Mouse (Mus musculus): ENCODE measurements at regions not wholly inside any gene's neighbourhood (a gene's known extent, or its start where the extent isn't known, plus 50 kb on each side); places are given as distances from the start of the nearest gene placed in this dataset.

GRCm38 (mm10) chr9:52334767-52335166, 166.4 kb upstream of the Zc3h12c start:
- 53% methylated on average over 3 of the region's 3 CpGs for whole genome bisulfite sequencing
- Histone ChIP-seq H3K9me3 (replicated peaks) (no peaks in the 10 kb centered on the region), H3K4me2 (no peak overlapping the region)

GRCm38 (mm10) chr9:52333884-52334283, 165.5 kb upstream of the Zc3h12c start:
- Histone ChIP-seq H3K9ac (no peak overlapping the region), H3K27me3 (no peaks in the 10 kb centered on the region), H3K4me1 (peaks cover 10% of the 10 kb centered on the region), H3K9me3 (replicated peaks) (no peaks in the 10 kb centered on the region), H3K27ac (no peak overlapping the region), H3K36me3 (no peaks in the 10 kb centered on the region), H3K4me3 (replicated peaks) (no peak overlapping the region), H3K4me2 (no peak overlapping the region)
- ATAC-seq (replicated peaks; ENCODE audit: low FRiP score) = 0 out of 2 replicates have a peak, but pooled peaks have one; percentile 52
- 23% methylated on average over 2 of the region's 2 CpGs for WGBS

More at GRCm38 (mm10) chr9:52334767-52335166, 166.4 kb upstream of the Zc3h12c start:
- peaks cover 10% of the 10 kb centered on the region for H3K4me1 ChIP-seq
- H3K27ac ChIP-seq = no peak overlapping the region
- ATAC-seq (replicated peaks; ENCODE audit: low FRiP score) = no peak
- H3K4me3 ChIP-seq (replicated peaks) = no peak overlapping the region
- H3K9ac ChIP-seq = no peak overlapping the region
- H3K36me3 ChIP-seq = no peaks in the 10 kb centered on the region
- H3K27me3 ChIP-seq = no peaks in the 10 kb centered on the region

DNA sequence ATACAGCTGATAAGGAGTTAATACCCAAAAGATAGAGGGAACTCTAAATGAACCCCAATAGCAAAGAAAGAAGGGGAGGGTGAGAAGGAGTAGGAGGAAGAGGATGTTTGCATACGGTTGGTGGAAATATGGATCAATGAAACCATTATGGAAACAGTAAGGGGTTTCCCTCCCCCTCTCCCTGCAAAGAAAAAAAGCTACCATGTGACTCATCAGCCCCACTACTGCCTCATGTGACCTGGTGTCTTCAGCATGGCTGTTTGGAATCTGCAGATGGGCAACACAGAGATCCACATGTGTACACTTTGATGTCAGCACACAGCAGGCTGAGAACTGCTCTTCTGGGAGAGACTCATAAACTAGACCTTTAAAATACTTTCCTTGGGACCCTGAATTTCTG, 163.4 kb upstream of the Zc3h12c start:
- Histone ChIP-seq H3K27me3 (no peaks in the 10 kb centered on the region), H3K4me2 (no peak overlapping the region), H3K9me3 (replicated peaks) (no peaks in the 10 kb centered on the region), H3K9ac (no peak overlapping the region), H3K27ac (no peak overlapping the region), H3K36me3 (no peaks in the 10 kb centered on the region), H3K4me3 (replicated peaks) (no peak overlapping the region), H3K4me1 (peaks cover 10% of the 10 kb centered on the region)
- 77% methylated on average over 1 of the region's 1 CpGs for WGBS
- ATAC-seq (replicated peaks; ENCODE audit: low FRiP score) = no peak

GRCm38 (mm10) chr9:52330652-52331051, 162.3 kb upstream of the Zc3h12c start:
- no peak overlapping the region for H3K9ac ChIP-seq
- 87% methylated on average over 3 of the region's 3 CpGs for WGBS
- no peak for ATAC-seq (replicated peaks; ENCODE audit: low FRiP score)
- H3K9me3 ChIP-seq (replicated peaks) = no peaks in the 10 kb centered on the region
- no peak overlapping the region for H3K4me2 ChIP-seq
- no peak overlapping the region for H3K27ac ChIP-seq
- H3K4me3 ChIP-seq (replicated peaks) = no peak overlapping the region
- no peaks in the 10 kb centered on the region for H3K27me3 ChIP-seq
- peaks cover 10% of the 10 kb centered on the region for H3K4me1 ChIP-seq
- no peaks in the 10 kb centered on the region for H3K36me3 ChIP-seq

GRCm38 (mm10) chr9:52324347-52324746, 156.0 kb upstream of the Zc3h12c start:
- no peak overlapping the region for H3K4me3 ChIP-seq (replicated peaks)
- H3K27ac ChIP-seq = no peak overlapping the region
- no peak for ATAC-seq (replicated peaks; ENCODE audit: low FRiP score)
- no peak overlapping the region for H3K4me2 ChIP-seq
- no peaks in the 10 kb centered on the region for H3K27me3 ChIP-seq
- WGBS = 92% methylated on average over 2 of the region's 2 CpGs
- no peaks in the 10 kb centered on the region for H3K36me3 ChIP-seq
- H3K9ac ChIP-seq = no peak overlapping the region
- H3K4me1 ChIP-seq = no peaks in the 10 kb centered on the region
- H3K9me3 ChIP-seq (replicated peaks) = no peaks in the 10 kb centered on the region

- Histone ChIP-seq H3K4me3 (replicated peaks) (no peak overlapping the region), H3K4me1 (no peaks in the 10 kb centered on the region), H3K36me3 (no peaks in the 10 kb centered on the region), H3K27ac (no peak overlapping the region), H3K27me3 (no peaks in the 10 kb centered on the region), H3K9me3 (replicated peaks) (no peaks in the 10 kb centered on the region), H3K4me2 (no peak overlapping the region), H3K9ac (no peak overlapping the region)
- ATAC-seq (replicated peaks; ENCODE audit: low FRiP score) = no peak
- 82% methylated on average over 1 of the region's 1 CpGs for WGBS
Measured at GRCm38 (mm10) chr9:52323757-52324156, 155.4 kb upstream of the Zc3h12c start.

- no peaks in the 10 kb centered on the region for H3K36me3 ChIP-seq
- ATAC-seq (replicated peaks; ENCODE audit: low FRiP score) = no peak
- 93% methylated on average over 6 of the region's 6 CpGs for WGBS
- no peaks in the 10 kb centered on the region for H3K27me3 ChIP-seq
- H3K4me3 ChIP-seq (replicated peaks) = no peak overlapping the region
- no peak overlapping the region for H3K27ac ChIP-seq
- H3K4me1 ChIP-seq = no peaks in the 10 kb centered on the region
- no peak overlapping the region for H3K4me2 ChIP-seq
- H3K9ac ChIP-seq = no peak overlapping the region
- no peaks in the 10 kb centered on the region for H3K9me3 ChIP-seq (replicated peaks)
Measured at GRCm38 (mm10) chr9:52323226-52323625, 154.9 kb upstream of the Zc3h12c start.

DNA sequence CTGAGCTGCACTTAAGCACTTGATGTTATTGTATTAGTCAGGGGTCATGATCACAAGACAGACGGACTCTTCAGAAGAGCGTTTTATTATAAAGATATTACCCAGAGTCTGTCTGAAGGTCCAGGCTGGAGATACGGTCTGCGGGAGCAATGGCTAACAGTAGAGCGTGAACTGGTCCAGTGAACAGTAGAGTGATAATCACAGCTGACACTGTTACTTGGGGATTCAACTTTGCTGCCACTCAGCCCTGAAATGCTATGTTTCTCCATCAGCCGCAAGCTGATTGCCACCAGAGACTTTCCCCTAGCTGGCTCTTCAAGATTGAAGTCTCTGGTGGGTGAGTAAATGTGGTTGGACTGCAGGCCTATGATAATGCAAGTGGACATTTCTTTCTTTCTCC, 133.1 kb upstream of the Zc3h12c start:
- Histone ChIP-seq H3K9me3 (replicated peaks) (no peaks in the 10 kb centered on the region), H3K27me3 (no peaks in the 10 kb centered on the region), H3K4me3 (replicated peaks) (no peak overlapping the region), H3K27ac (no peak overlapping the region), H3K4me1 (no peaks in the 10 kb centered on the region), H3K9ac (no peak overlapping the region), H3K4me2 (no peak overlapping the region), H3K36me3 (no peaks in the 10 kb centered on the region)
- no peak for ATAC-seq (replicated peaks; ENCODE audit: low FRiP score)
- WGBS = 40% methylated on average over 6 of the region's 6 CpGs

- WGBS = 10% methylated on average over 6 of the region's 6 CpGs
- no peak overlapping the region for H3K9ac ChIP-seq
- no peaks in the 10 kb centered on the region for H3K36me3 ChIP-seq
- no peak overlapping the region for H3K27ac ChIP-seq
- no peak overlapping the region for H3K4me2 ChIP-seq
- H3K27me3 ChIP-seq = no peaks in the 10 kb centered on the region
- no peak overlapping the region for H3K4me3 ChIP-seq (replicated peaks)
- H3K9me3 ChIP-seq (replicated peaks) = no peaks in the 10 kb centered on the region
- H3K4me1 ChIP-seq = 0 out of 2 replicates have a peak, but pooled peaks cover 2% of the 10 kb centered on the region
- no peak for ATAC-seq (replicated peaks; ENCODE audit: low FRiP score)
Measured at GRCm38 (mm10) chr9:52298329-52298728, 130.0 kb upstream of the Zc3h12c start.

DNA sequence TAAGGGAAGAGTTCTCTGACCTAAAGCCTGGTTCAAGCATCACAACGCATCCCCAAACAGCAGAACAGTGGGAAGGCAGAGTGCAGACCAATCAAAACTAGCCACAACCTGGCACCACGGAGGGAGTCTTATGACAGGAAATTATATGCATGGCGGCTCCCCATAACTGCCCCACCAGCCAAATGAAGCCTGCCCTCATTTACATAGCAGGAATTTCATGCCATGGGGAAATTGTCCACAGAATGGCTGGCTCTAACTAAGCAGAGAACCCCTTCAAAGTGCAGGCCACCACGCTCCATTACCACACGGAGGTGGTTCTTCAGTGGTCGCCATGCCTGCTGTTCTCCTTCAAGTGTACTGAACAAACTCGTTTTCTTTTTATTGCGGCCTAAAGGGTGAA, 126.3 kb upstream of the Zc3h12c start:
- no peaks in the 10 kb centered on the region for H3K36me3 ChIP-seq
- no peaks in the 10 kb centered on the region for H3K9me3 ChIP-seq (replicated peaks)
- H3K4me3 ChIP-seq (replicated peaks) = no peak overlapping the region
- H3K4me1 ChIP-seq = 0 out of 2 replicates have a peak, but pooled peaks cover 2% of the 10 kb centered on the region
- peak; percentile 49; the same call in 1 of the 2 replicates for ATAC-seq (replicated peaks; ENCODE audit: low FRiP score)
- WGBS = 66% methylated on average over 8 of the region's 8 CpGs
- H3K4me2 ChIP-seq = no peak overlapping the region
- no peak overlapping the region for H3K9ac ChIP-seq
- H3K27me3 ChIP-seq = no peaks in the 10 kb centered on the region
- peak overlapping the region; percentile 67; the same call in 1 of the 2 replicates for H3K27ac ChIP-seq

DNA sequence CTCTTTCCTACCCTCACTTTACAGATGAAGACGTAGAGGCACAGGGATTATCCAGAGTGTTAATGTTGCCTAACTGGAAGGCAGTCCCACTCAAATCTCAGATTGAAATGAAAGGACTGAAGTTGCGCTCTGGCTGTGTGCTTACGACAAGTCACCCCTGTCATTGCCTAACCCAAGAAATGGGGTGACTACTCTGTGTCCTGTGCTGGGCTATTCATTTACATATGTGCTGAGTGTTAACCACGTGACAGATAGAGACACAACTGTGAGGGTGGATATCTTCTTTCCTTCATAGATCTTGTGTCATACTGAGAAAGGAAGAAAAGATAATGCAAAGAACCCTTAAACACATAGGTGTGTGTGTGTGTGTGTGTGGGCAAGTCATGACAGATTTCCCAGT, 120.7 kb upstream of the Zc3h12c start:
- no peak overlapping the region for H3K27ac ChIP-seq
- no peak overlapping the region for H3K4me2 ChIP-seq
- no peak for ATAC-seq (replicated peaks; ENCODE audit: low FRiP score)
- no peaks in the 10 kb centered on the region for H3K36me3 ChIP-seq
- WGBS = 81% methylated on average over 4 of the region's 4 CpGs
- H3K4me1 ChIP-seq = peaks cover 7% of the 10 kb centered on the region
- no peaks in the 10 kb centered on the region for H3K9me3 ChIP-seq (replicated peaks)
- peaks cover 14% of the 10 kb centered on the region; the same call in 1 of the 2 replicates for H3K27me3 ChIP-seq
- H3K9ac ChIP-seq = no peak overlapping the region
- no peak overlapping the region for H3K4me3 ChIP-seq (replicated peaks)

- peaks cover 14% of the 10 kb centered on the region; the same call in 1 of the 2 replicates for H3K27me3 ChIP-seq
- no peak overlapping the region for H3K27ac ChIP-seq
- H3K4me2 ChIP-seq = no peak overlapping the region
- peaks cover 7% of the 10 kb centered on the region for H3K4me1 ChIP-seq
- WGBS = 75% methylated on average over 7 of the region's 7 CpGs
- H3K4me3 ChIP-seq (replicated peaks) = no peak overlapping the region
- H3K36me3 ChIP-seq = no peaks in the 10 kb centered on the region
- no peak for ATAC-seq (replicated peaks; ENCODE audit: low FRiP score)
- no peaks in the 10 kb centered on the region for H3K9me3 ChIP-seq (replicated peaks)
- H3K9ac ChIP-seq = no peak overlapping the region
Measured at GRCm38 (mm10) chr9:52287761-52288275, 119.4 kb upstream of the Zc3h12c start.

- 5% methylated on average over 10 of the region's 10 CpGs for WGBS
- no peaks in the 10 kb centered on the region for H3K9me3 ChIP-seq (replicated peaks)
- peak overlapping the region; percentile 39 for H3K4me3 ChIP-seq (replicated peaks)
- peaks cover 14% of the 10 kb centered on the region; the same call in 1 of the 2 replicates for H3K27me3 ChIP-seq
- H3K4me2 ChIP-seq = peak overlapping the region; percentile 65
- no peaks in the 10 kb centered on the region for H3K36me3 ChIP-seq
- ATAC-seq (replicated peaks; ENCODE audit: low FRiP score) = no peak
- peaks cover 7% of the 10 kb centered on the region for H3K4me1 ChIP-seq
- H3K9ac ChIP-seq = peak overlapping the region; percentile 38; the same call in 1 of the 2 replicates
- no peak overlapping the region for H3K27ac ChIP-seq
Measured at GRCm38 (mm10) chr9:52287246-52287651, 118.9 kb upstream of the Zc3h12c start.
